Mouse (Mus musculus) kidney, embryonic 15.5 days (tissue): ENCODE measurements around the gene Cdc14a. TPM values are rescaled to one million over a fixed set of nuclear protein-coding genes. Genes with fewer than 3 reads are reported as not detected.

Experiments used
- ATAC-seq: fragments of 200-750 bp; cut with Nextera tagmentation; replicated peaks from 2 replicates; pipeline ENCODE4 v1.8.0; 2017; ENCODE audit warnings: moderate TSS enrichment; ENCODE audit not compliant: low FRiP score
- H3K27ac ChIP-seq: fragments of 300-500 bp; sonication (generic); 2 replicates; pipeline ENCODE4 v1.5.1; 2015; ENCODE audit warnings: mild to moderate bottlenecking, inconsistent platforms
- H3K27me3 ChIP-seq: fragments of 300-500 bp; sonication (generic); 2 replicates; pipeline ENCODE4 v1.6.1; 2015; ENCODE audit warnings: inconsistent platforms
- H3K36me3 ChIP-seq: fragments of 300-500 bp; sonication (generic); 2 replicates; pipeline ENCODE4 v1.6.1; 2015; ENCODE audit warnings: inconsistent platforms
- H3K4me1 ChIP-seq: fragments of 300-500 bp; sonication (generic); 2 replicates; pipeline ENCODE4 v1.6.1; 2015; ENCODE audit warnings: inconsistent platforms
- H3K4me2 ChIP-seq: fragments of 300-500 bp; sonication (generic); 2 replicates; pipeline ENCODE4 v1.6.1; 2015; ENCODE audit warnings: moderate library complexity, mild to moderate bottlenecking, inconsistent platforms
- H3K4me3 ChIP-seq: fragments of 300-500 bp; sonication (generic); replicated peaks from 2 replicates; pipeline ENCODE4 v1.5.1; 2015; ENCODE audit warnings: mild to moderate bottlenecking, inconsistent platforms
- H3K9ac ChIP-seq: fragments of 300-500 bp; sonication (generic); 2 replicates; pipeline ENCODE4 v1.6.1; 2015; ENCODE audit warnings: mild to moderate bottlenecking, inconsistent platforms
- H3K9me3 ChIP-seq: fragments of 300-500 bp; sonication (generic); replicated peaks from 2 replicates; pipeline ENCODE4 v1.6.1; 2016; ENCODE audit warnings: inconsistent platforms
- WGBS: fragments of 180-500 bp; shearing (Covaris S2); methylation state at CpG from one replicate; pipeline ENCODE4 v1.1.7; 2015; ENCODE audit warnings: mixed read lengths; 5-methylcytosine and 5-hydroxymethylcytosine counted together
- polyA plus RNA-seq: library from polyadenylated mRNA; unstranded; fragments of >200 nt; fragmentation: Nextera tagmentation; extraction: Ambion mirVana; gene quantifications from 2 replicates; pipeline ENCODE4 v1.2.1, GENCODE M21; 2015

Cdc14a gene
- polyA plus RNA-seq = 13.6 and 14.7 TPM in 2 replicates

DNA sequence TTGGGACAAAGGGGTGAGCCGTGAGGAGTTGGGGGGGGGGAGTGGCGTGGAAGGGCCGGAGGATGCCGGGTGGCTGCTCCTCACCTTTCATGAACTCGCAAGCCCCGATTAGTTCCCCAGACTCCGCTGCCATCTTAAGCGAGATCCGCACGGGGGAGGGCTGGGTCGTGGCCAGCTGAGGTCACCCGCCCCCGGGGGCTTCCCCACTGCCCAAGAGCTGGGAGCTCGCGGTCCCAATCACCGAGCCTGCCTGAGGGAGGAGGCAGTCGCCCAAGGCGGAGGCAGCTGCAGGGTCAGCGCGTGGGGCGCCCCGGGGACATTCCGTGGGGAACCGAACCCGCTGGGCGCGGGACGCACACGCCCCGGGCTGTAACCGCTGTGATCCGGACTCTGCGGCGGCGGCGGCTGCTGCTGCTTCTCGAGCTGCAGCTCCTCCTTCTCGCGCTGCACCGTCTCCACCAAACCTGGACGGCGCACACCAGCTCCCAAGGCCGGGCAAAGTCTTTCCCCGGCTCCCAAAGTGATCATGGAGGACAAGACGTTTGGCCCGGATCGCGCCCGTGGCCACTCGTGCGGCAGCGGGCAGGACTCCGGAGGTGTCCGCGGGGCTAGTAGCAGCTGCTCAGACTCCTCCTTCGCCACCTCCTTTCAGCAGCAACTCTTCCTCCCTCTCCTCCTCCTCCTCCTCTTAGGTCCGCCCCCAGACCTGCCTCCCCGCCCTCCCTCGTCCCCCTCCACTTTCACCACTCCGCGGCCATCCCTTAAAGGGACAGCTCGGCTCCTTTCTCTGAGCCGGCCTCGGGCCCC lies at the start of gene Cdc14a:
TSS of gene Cdc14a (minus strand) at position 680 of the 807 bp plus-strand sequence.
- ATAC-seq = peak; percentile 93
- under 1% methylated on average over 61 of the region's 64 CpGs for WGBS
- peak within 1 kb of the TSS; percentile 95 for H3K27ac ChIP-seq

DNA sequence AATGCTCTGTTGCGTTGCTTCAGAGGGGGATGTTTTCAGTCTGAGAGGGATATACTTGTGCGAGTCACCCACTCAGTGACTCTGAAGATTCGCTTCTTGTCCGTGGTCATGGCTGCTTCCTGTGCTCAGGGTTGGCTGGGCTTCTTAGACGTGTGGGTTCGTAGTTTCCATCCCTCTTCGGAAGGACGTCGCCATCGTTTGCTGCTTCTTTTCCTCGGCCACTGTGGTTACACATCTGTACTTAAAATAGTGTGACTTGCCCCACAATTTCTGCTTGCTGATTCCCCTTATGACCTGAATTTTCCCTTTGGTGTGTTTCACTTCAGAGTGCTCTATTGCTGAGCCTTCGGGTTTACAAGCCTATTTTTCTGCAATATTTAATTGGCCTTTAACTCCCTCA lies 41.9 kb upstream of the Cdc14a start:
- Histone ChIP-seq H3K4me1 (no peaks in the 10 kb centered on the region), H3K9me3 (no peaks in the 10 kb centered on the region), H3K36me3 (no peaks in the 10 kb centered on the region), H3K27me3 (no peaks in the 10 kb centered on the region), H3K9ac (no peak overlapping the region), H3K4me2 (no peak overlapping the region), H3K4me3 (no peak overlapping the region), H3K27ac (no peak overlapping the region)
- 88% methylated on average over 12 of the region's 12 CpGs for WGBS
- no peak for ATAC-seq

More for the DNA sequence above, at the start of gene Cdc14a:
- no peaks in the 10 kb centered on the region for H3K27me3 ChIP-seq
- H3K9me3 ChIP-seq = no peaks in the 10 kb centered on the region
- H3K9ac ChIP-seq = peak within 1 kb of the TSS; percentile 75
- peak within 1 kb of the TSS; percentile 90 for H3K4me3 ChIP-seq
- H3K4me2 ChIP-seq = peak within 1 kb of the TSS; percentile 69
- H3K36me3 ChIP-seq = peaks cover 15% of the 10 kb centered on the region; the same call in 1 of the 2 replicates
- H3K4me1 ChIP-seq = peaks cover 34% of the 10 kb centered on the region

DNA sequence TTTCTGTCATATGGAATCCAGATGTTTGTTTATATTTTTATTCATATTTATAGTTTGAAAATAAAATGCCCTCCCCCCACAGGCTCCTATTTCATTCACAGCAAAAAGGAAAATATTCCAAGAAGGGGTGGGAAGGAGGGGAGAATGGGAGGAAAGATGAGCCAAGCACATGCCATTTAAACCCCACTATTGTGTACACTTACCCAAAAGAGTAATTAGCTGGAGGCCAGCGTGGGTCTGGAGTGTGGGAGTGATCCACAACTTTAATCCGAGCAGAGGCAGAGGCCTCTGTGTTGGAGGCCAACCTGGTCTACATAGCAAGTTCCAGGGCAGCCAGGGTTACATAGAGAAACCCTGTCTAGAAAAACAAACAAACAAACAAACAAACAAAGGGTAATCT lies 40.5 kb upstream of the Cdc14a start:
- ATAC-seq = no peak
- H3K4me3 ChIP-seq = no peak overlapping the region
- H3K4me2 ChIP-seq = no peak overlapping the region
- no peaks in the 10 kb centered on the region for H3K9me3 ChIP-seq
- no peak overlapping the region for H3K27ac ChIP-seq
- H3K36me3 ChIP-seq = no peaks in the 10 kb centered on the region
- H3K4me1 ChIP-seq = no peaks in the 10 kb centered on the region
- no peaks in the 10 kb centered on the region for H3K27me3 ChIP-seq
- 27% methylated on average over 2 of the region's 2 CpGs for WGBS
- H3K9ac ChIP-seq = no peak overlapping the region

DNA sequence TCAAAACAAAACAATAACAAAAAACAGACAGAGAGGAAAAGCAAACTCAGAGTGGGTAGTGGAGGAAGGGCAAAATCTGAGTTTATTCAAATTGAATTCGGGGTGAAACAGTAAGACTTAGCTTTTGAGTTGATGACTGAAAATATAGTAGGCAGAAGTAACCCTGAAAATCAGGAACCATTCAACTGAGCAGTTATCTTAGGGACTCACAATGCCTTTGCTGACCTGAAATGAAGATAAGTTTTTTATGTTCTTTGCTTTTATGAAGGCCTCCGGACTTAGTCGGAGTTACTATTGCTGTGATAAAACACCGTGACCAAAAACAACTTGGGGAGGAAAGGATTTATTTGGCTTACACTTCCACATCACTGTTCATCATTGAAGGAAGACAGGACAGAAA lies 37.2 kb upstream of the Cdc14a start:
- no peaks in the 10 kb centered on the region for H3K27me3 ChIP-seq
- H3K27ac ChIP-seq = no peak overlapping the region
- H3K4me1 ChIP-seq = no peaks in the 10 kb centered on the region
- WGBS = 72% methylated on average over 4 of the region's 4 CpGs
- H3K4me2 ChIP-seq = no peak overlapping the region
- H3K9me3 ChIP-seq = no peaks in the 10 kb centered on the region
- H3K36me3 ChIP-seq = no peaks in the 10 kb centered on the region
- no peak overlapping the region for H3K9ac ChIP-seq
- no peak for ATAC-seq
- H3K4me3 ChIP-seq = no peak overlapping the region

DNA sequence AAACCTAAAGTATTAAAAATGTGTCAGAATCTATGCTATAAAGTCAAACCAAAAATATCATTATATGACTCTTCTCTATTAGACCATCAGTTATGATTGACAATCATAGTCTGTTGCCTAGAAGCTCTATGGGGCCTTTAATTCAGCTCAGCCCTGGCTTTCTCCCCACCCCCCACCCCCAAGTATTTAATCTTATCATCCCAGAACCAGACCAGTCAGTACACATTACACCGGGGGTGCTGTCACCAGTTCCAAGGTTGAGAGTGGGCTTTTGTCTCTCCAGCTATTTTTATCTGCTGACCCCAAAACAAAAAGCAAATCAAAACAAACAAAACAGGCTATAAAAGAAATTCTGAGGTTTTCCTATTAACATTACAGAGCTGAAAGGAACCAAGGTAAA lies 30.7 kb upstream of the Cdc14a start:
- no peak overlapping the region for H3K4me3 ChIP-seq
- H3K4me2 ChIP-seq = no peak overlapping the region
- H3K27ac ChIP-seq = no peak overlapping the region
- no peaks in the 10 kb centered on the region for H3K4me1 ChIP-seq
- no peak overlapping the region for H3K9ac ChIP-seq
- H3K36me3 ChIP-seq = no peaks in the 10 kb centered on the region
- no peaks in the 10 kb centered on the region for H3K9me3 ChIP-seq
- ATAC-seq = no peak
- H3K27me3 ChIP-seq = no peaks in the 10 kb centered on the region
- 74% methylated on average over 1 of the region's 1 CpGs for WGBS

DNA sequence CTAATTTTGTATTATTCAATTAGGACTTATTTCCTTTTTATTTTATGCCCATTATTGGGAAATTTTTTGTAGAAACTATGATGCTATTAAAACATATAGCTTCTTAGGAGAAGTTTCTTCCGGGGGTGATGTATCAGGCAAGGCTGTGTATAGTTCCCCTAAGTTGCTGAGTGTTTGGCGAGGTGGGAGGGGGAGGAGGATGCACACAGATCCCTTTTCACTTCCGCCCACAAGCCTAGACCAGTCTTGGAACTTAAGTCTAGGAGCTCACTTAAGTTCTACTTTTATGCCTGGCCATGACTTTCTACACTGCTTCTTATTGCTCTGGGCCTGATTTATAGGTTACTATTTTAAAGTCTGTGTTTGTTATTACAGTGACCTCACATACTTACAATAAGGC lies 26.9 kb upstream of the Cdc14a start:
- no peaks in the 10 kb centered on the region for H3K36me3 ChIP-seq
- no peak overlapping the region for H3K27ac ChIP-seq
- 69% methylated on average over 3 of the region's 3 CpGs for WGBS
- no peak overlapping the region for H3K4me3 ChIP-seq
- H3K9me3 ChIP-seq = no peaks in the 10 kb centered on the region
- no peak overlapping the region for H3K4me2 ChIP-seq
- ATAC-seq = no peak
- H3K9ac ChIP-seq = no peak overlapping the region
- no peaks in the 10 kb centered on the region for H3K27me3 ChIP-seq
- no peaks in the 10 kb centered on the region for H3K4me1 ChIP-seq

DNA sequence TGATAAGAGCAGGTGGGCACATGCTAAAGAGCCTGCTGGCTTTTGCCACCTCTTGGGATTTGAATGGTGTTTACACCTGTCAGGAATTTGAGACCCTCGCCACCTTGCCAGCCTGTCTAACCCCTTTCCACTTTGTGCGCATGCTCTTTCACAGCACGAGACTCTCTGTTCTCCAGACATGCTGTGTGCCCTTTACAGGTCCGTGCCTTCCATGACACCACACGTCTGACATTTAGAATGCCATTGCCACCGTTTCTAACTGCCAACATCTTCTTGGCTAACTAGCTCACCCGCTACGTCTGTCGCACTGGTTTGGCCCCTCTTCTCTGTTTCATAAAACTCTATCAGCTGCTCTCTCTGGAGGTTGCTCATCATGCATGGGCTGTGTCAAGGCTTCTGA lies 20.5 kb upstream of the Cdc14a start:
- Histone ChIP-seq H3K4me1 (no peaks in the 10 kb centered on the region), H3K27ac (no peak overlapping the region), H3K9ac (no peak overlapping the region), H3K4me3 (no peak overlapping the region), H3K36me3 (no peaks in the 10 kb centered on the region), H3K9me3 (no peaks in the 10 kb centered on the region), H3K4me2 (no peak overlapping the region), H3K27me3 (no peaks in the 10 kb centered on the region)
- whole genome bisulfite sequencing = 88% methylated on average over 9 of the region's 9 CpGs
- ATAC-seq = no peak

DNA sequence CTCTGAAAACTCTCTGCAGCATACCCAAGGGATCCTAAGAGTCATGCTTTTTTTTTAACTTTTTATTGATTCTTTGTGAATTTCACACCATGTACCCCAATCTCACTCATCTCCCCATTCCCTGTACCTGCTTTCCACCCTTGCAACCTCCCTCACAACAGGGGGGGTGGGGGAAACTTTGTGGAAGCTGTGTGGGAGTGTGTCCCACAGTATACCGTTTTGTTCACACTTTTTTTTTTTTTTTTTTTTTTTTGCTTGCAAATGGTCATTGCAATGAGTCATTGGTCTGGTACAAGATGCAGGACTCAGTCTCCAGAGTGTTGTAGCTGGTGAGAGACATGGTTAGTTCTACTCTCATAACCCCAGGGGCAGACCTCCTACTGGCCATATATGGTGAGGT lies 19.0 kb upstream of the Cdc14a start:
- H3K9ac ChIP-seq = no peak overlapping the region
- no peaks in the 10 kb centered on the region for H3K27me3 ChIP-seq
- H3K4me1 ChIP-seq = no peaks in the 10 kb centered on the region
- H3K9me3 ChIP-seq = no peaks in the 10 kb centered on the region
- H3K36me3 ChIP-seq = no peaks in the 10 kb centered on the region
- no peak for ATAC-seq
- H3K4me3 ChIP-seq = no peak overlapping the region
- 67% methylated on average over 1 of the region's 1 CpGs for WGBS
- H3K27ac ChIP-seq = no peak overlapping the region
- H3K4me2 ChIP-seq = no peak overlapping the region

DNA sequence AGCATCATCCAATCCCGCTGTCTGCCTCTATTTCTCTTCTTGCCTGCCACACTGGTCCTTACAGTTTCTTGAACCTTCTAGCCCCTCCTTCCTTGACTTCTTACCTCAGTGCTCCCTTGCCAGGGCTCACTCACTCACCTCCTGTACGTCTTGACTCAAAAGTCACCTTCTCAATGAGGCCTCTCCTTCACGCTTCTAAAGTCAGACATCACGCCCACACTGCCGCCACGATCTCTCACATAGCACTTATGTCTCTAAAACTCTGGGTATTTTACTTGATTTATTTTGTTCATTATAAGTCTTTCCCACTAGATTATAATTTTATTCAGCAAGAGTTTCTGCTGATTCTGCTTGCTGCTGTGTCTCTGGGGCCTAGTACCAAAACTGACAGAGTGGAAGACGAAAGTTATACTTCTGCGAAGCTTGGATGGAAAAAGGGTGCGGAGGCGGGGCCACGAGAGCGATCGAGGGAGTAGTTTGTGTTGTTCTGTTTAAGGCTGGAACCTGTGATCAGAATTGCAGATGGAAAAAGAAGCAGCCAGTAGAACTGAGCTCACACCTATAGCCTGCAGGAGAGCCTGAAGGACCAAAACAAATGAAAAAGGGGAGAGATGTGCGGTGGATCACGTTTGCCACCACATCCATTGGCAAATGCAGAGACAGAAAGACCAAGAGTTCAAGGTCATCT lies 17.8 kb upstream of the Cdc14a start:
- no peaks in the 10 kb centered on the region for H3K36me3 ChIP-seq
- no peak for ATAC-seq
- H3K4me1 ChIP-seq = no peaks in the 10 kb centered on the region
- no peaks in the 10 kb centered on the region for H3K27me3 ChIP-seq
- no peaks in the 10 kb centered on the region for H3K9me3 ChIP-seq
- no peak overlapping the region for H3K4me3 ChIP-seq
- H3K27ac ChIP-seq = no peak overlapping the region
- no peak overlapping the region for H3K4me2 ChIP-seq
- 86% methylated on average over 15 of the region's 15 CpGs for WGBS
- H3K9ac ChIP-seq = no peak overlapping the region

DNA sequence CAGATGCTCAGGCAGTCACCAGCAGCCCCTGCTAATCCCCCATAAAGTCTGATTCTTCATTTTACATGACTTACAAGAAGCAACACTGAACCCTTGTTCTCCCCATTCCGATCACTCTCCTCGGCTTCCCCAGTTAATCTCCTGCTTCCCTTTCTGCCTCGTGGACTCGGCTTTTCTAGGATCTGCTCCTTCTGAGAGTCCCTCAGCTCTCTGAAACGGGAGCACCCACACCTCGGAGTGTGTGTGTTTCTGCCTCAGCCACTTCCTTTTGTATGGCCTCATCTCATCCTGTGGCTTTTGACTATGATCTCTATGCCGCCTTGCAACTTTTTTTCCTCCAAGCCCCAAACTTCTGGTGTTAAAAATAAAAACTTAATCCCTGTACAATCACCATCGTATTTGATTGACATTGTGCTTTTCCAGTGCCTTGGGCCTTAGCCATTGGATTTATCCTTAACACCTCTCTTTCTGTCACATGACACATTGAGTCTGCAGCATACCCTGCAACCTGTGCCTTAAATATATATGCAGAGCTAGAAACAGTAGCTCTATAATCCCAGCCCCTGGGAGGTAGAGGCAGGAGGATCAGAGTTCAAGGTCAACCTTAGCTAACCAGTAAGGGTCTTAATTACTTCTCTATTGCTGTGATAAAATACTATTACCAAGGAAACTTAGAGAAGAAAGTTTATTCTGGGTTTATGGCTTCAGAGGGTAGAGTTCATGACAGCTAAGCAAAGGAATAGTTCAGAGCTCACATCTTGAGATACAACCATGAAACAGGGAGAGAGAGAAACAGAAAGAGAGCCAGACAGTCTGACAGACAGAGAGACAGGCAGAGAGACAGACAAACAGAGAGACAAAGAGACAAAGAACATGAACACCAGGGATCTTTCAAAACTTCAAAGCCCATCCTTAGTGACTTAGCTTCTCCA lies 16.5 kb upstream of the Cdc14a start:
- Histone ChIP-seq H3K27me3 (no peaks in the 10 kb centered on the region), H3K36me3 (no peaks in the 10 kb centered on the region), H3K4me1 (no peaks in the 10 kb centered on the region), H3K4me3 (no peak overlapping the region), H3K9me3 (no peaks in the 10 kb centered on the region), H3K9ac (no peak overlapping the region), H3K4me2 (no peak overlapping the region), H3K27ac (no peak overlapping the region)
- 72% methylated on average over 8 of the region's 8 CpGs for WGBS
- no peak for ATAC-seq

DNA sequence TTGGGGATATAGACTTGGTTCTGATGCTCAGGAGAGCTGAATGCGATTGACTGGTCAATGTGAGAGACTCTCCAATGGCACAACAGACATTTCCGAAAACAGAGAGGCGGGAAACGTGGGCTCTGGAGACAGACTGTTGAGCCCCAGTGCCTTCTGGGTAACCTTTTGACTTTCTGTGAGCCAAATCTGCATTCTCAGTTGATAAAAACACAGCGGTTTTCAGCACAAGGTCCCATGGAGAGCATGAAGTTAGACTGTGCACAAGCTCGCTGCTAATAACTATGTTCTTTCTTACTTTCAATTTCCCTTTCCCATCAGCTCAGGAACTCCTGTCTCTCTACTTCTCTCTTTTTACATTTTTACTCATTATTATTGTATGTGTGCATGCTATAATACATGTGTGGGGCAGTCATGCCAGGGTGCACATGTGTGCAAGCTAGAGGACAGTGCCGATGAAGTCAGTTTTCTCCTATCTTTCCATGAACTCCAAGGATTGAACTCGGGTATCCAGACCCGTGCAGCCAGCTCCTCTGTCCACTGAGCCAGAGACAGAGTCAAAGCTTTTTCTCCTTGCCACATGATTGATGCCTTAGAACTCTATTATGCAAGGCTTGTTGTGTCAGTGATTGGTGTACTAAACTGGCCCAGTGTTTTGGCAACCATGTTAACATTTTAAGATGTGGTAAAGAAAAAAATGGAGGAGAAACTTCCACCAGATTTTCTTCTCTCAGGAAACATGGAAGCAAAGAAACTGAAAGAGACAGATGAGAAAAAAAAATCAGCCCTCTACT lies 13.2 kb upstream of the Cdc14a start:
- WGBS = 83% methylated on average over 9 of the region's 9 CpGs
- Histone ChIP-seq H3K4me1 (no peaks in the 10 kb centered on the region), H3K27ac (no peak overlapping the region), H3K9ac (no peak overlapping the region), H3K4me3 (no peak overlapping the region), H3K4me2 (no peak overlapping the region), H3K9me3 (no peaks in the 10 kb centered on the region), H3K27me3 (no peaks in the 10 kb centered on the region), H3K36me3 (no peaks in the 10 kb centered on the region)
- no peak for ATAC-seq
